Mouse (Mus musculus): ENCODE measurements at regions not wholly inside any gene's neighbourhood (a gene's known extent, or its start where the extent isn't known, plus 50 kb on each side); places are given as distances from the start of the nearest gene placed in this dataset.
"Not testable (repeated sequence)": the region's sequence is repeated elsewhere in the genome, so short reads cannot be mapped to it uniquely, and the experiment has no call there.

DNA sequence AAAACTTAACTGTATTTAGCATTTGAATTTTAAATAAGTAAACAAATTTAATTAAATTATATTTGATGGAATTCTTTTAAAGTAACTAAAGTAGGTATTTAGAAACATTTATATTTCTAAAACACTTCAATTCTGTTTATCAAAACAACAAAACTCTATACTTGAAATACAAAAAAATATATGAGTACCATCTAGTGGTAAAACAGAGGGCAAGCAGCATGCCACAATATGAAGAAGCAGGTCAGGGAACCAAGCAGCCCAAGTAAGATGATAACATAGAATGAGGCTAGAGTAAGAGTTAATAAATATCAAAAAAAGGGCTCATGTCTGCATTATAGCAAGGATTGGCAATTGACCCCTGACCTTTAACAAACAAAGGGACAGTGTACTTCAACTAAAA is 639.7 kb downstream of the Cdh10 start:
- no peak for DNase-seq (ENCODE audit: low spot score in 2 of 2)

DNA sequence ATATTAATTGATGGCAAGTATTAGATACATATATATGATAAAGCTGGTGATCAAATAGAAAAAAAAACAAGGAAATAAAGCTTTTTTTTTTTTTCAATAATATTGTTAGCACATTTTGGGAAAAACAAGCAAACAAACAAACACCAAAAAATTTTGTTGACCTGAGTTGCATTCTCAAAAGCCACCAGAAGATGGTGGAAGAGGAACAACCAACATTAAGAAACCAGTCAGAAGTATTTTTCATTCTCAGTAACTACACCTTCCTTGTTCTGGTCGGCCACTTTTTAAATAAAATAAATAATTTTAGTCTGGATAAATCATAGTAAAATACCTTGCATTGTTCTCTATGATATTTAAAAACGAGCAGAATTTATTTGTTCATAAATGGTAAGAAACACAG is 654.8 kb downstream of the Cdh10 start:
- DNase-seq (ENCODE audit: low spot score in 2 of 2), result no peak

DNA sequence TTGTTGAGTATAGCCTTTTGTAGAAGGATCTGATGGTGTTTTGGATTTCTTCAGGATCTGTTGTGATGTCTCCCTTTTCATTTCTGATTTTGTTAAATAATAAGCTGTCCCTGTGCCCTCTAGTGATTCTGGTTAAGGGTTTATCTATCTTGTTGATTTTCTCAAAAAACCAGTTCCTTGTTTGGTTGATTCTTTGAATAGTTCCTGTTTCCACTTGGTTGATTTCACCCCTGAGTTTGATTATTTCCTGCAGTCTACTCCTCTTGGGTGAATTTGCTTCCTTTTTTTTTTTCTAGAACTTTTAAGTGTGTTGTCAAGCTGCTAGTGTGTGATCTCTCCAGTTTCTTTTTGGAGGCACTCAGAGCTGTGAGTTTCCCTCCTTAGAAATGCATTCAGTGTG is 674.8 kb downstream of the Cdh10 start:
- DNase-seq (ENCODE audit: low spot score in 2 of 2), result not testable (repeated sequence)

DNA sequence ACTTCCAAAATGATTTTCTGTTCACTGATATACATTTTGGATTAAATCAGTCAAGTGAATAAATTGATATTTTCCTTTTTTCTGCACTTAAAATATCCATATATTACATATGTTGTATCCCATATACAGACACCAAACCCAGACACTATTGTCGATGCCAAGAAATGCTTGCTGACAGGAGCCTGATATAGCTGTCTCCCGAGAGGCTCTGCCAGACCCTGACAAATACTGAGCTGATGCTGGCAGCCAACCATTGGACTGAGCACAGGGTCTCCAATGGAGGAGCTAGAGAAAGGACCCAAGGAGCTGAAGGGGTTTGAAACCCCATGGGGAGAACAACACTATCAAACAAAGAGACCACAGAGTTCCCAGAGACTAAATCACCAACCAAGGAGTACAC is 700.6 kb downstream of the Cdh10 start:
- DNase-seq (ENCODE audit: low spot score in 2 of 2), result no peak

DNA sequence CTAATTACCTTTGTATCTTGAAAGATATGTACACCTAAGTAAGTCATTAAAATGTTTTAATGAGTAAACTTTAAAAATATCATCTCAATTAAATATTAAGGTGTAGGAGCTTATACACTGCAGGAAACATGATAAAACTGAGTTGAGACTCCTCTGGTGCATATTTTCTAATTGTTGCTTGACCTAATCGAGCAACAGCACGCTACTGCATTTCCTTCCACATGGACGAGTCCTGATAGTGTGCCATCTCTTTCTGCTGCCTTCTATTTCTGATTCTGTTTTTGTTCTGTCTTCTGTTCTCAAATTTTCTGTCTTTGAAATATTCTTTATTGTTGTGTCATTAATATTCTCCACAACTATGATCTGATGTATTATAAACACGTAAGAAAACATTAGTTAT is 721.9 kb downstream of the Cdh10 start:
- no peak for DNase-seq (ENCODE audit: low spot score in 2 of 2)

DNA sequence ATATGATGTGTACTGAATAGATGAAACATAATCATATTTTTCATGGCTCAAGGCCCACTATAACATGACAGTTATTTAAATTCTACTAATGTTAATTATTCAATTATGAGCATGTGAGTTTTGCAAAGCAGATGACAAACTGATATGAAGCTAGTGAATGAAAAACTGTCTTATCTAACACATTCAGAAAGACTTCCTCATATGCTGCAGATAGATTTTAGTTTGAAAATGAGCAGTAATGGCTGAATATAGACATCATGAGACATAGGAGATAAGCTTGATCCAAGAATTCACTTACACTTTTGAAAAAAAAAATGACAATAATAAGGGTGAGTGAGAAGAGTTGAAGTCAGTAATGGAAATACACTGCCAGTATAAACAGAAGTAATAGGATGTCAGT is 731.0 kb downstream of the Cdh10 start:
- no peak for DNase-seq (ENCODE audit: low spot score in 2 of 2)

DNA sequence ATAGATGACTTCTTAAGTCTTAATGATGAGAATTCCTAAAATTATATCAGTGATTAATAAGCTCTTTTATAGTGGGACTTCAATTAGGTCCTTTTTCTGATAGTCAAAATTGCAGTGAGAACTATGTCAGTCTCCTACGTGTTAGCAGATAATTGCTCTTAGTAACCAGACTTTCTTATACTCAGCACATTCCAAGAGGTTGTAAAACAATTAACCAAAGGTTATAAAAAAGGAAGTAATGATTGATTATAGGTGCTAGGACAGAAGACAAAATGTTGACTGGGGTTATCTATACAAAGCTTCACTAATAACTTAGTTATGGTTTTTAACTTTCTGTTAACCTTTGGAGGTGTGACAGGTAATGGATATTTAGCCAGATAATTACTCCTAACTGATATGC is 766.0 kb downstream of the Cdh10 start:
- no peak for DNase-seq (ENCODE audit: low spot score in 2 of 2)

DNA sequence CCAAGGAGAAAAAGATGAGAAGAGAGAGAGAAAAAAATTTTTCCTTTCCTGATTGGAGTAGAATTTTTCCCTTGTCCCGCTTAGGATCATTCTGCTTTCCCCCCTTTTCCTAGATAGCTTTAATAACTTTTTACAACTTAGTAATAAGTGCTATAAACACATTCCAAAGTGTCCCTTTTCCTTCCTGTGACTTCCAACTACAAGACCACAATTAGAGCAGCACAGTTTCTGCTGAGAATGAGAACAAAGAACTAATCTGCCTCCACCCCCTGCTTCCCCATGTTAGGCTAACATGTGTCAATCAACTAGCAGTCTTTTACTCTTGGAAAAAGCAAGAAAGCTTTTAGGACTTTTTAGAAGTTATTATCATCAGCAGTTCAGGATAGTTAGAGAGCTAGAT is 766.5 kb downstream of the Cdh10 start:
- DNase-seq (ENCODE audit: low spot score in 2 of 2), result no peak

DNA sequence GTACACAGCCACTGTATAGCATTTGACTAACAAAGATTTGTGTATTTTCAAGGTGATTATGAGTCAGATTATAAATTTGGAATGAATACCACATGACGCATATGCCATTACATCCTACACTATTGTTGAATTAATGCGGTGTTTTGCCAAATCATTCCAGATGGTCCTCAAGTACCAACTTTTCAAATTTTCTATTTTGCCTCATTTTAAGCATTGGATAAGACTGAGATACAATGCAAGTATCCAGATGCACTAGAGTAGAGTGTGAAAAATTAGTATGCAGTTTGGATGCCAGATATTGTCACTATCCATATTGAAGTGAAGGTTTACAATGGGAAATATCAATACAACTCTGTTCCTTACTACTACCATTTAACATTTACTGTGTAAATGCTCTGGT is 775.0 kb downstream of the Cdh10 start:
- no peak for DNase-seq (ENCODE audit: low spot score in 2 of 2)

DNA sequence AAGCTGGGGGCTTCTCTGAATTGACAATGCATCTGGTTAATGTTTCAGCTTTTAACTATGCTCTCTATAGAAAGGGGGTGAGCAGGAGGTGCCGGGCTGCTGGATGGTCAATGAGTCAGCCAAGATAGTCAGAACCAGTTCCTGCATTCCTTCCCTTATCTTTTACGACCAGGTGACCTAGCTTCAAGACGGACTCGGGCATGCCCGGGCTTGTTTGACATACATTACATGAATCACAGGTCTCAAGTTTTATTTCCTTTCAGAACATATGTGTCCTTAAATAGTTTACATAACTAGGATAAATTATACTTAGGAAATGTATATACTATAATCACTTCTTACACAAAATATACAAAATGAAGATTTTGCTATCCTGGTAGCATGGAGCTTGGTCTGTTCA is 803.6 kb downstream of the Cdh10 start:
- DNase-seq (ENCODE audit: low spot score in 2 of 2), result peak; percentile 6 to 15

DNA sequence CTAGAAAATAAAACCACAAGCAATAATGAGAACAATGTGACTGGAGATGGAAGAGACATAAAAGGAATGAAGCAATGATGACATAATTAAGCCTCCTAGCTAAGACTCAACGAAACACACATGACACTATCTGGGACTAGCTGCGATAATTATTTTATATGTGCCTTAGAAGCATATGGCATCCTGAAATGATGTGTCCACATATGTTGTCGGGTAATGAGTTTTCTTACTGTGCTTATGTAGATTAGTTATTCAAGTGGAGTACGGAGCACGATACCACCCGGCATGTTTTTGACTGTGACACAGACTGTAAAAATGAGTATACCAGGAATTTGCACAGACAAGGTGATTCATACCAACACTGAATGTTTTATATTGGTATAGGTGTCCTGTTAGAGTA is 781.7 kb upstream of the Cdh12 start:
- DNase-seq (ENCODE audit: low spot score in 2 of 2), result no peak

DNA sequence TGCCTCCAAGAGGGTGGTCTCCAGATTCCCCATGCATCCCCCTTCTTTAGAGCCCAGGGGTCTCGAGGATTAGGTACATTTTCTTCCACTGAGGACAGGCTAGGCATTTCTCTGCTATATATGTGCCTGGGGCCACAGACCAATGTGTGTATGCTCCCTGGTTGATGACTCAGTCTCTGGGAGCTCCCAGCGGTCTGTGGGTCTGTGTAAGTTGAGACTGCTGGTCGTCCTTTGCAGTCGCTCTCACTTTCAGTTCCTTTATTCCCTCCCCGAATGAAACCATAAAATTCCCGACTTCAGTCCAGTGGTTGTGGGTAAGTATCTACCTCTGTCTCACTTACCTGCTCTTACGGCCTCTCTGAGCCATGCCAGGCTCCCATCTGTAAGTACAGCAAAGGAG is 773.5 kb upstream of the Cdh12 start:
- DNase-seq (ENCODE audit: low spot score in 2 of 2), result no peak

DNA sequence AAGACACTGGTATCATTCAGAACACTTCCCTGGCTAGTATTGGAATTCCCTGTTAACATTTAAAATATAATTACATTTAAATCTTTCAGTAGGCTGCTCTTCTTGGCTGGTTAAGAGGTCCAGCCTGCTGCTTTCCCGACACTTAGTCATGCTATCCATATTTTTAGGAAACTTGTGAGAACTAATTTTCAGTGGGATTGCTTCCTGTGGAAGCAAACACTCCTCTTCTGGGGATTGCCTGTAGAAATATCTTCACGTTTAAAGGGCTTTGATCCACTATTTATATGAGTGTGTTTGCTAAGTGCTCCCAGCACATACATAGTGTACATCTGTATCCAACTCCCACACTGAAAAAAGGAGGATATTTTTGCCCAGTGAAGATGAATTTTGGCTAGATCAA is 761.8 kb upstream of the Cdh12 start:
- DNase-seq (ENCODE audit: low spot score in 2 of 2), result no peak

DNA sequence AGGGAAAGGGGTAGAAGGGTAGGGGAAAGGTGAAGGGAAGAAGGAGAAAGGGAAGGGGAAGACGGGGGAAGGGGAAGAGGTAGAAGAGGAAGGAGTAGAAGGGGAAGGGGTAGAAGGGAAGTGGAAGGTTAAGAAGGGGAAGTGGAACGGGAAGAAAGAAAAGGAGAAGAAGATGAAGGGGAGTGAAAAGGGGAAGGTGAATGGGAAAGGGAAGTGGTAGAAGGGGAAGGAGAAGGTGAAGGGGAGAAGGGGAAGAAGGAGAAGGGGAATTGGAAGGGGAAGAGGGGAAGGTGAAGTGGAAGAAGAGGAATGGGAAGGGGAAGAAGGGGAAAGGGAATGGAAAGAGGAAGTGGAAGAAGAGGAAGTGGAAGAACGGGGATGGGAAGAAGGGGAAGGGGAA is 737.3 kb upstream of the Cdh12 start:
- DNase-seq (ENCODE audit: low spot score in 2 of 2), result no peak

All from urinary bladder, postnatal 36 days (tissue).